Mouse (Mus musculus): Measurements from ENCODE around the gene Tgfb1i1. TPM values are rescaled to one million over a fixed set of nuclear protein-coding genes. Genes with fewer than 3 reads are reported as not detected.

The Tgfb1i1 gene
- polyA plus RNA-seq, 1 experiment from 2014 or later = 78.8 TPM

GRCm38 (mm10) chr7:128208187-128208586 lies 38.4 kb upstream of the Tgfb1i1 start:
- no peak overlapping the region for H3K4me3 ChIP-seq (replicated peaks; ENCODE audit: low read depth, low read length)
- ATAC-seq (replicated peaks; ENCODE audit: low FRiP score, low read depth) = no peak
- H3K27ac ChIP-seq = no peak overlapping the region
- DNase-seq (ENCODE audit: low spot score) = peak; percentile 91
- no peak overlapping the region for H3K4me2 ChIP-seq (ENCODE audit: low read length)
- 2% methylated on average over 4 of the region's 4 CpGs for WGBS
- no peaks in the 10 kb centered on the region for H3K27me3 ChIP-seq (ENCODE audit: insufficient read depth, low read length)
- no peaks in the 10 kb centered on the region for H3K36me3 ChIP-seq (ENCODE audit: insufficient read depth, low read length)
- H3K9ac ChIP-seq (ENCODE audit: low read depth, low read length) = no peak overlapping the region
- H3K9me3 ChIP-seq (replicated peaks; ENCODE audit: low read length) = no peaks in the 10 kb centered on the region
- H3K4me1 ChIP-seq (replicated peaks; ENCODE audit: insufficient read depth, low read length) = no peaks in the 10 kb centered on the region
- TF ChIP-seq CTCF (IDR thresholded peaks at IDR 0.05; ENCODE audit: low read depth) = peak; percentile 96

GRCm38 (mm10) chr7:128209826-128210225 lies 36.8 kb upstream of the Tgfb1i1 start:
- Histone ChIP-seq H3K36me3 (ENCODE audit: insufficient read depth, low read length) (no peaks in the 10 kb centered on the region), H3K4me1 (replicated peaks; ENCODE audit: insufficient read depth, low read length) (no peaks in the 10 kb centered on the region), H3K9me3 (replicated peaks; ENCODE audit: low read length) (no peaks in the 10 kb centered on the region), H3K4me3 (replicated peaks; ENCODE audit: low read depth, low read length) (no peak overlapping the region), H3K27ac (no peak overlapping the region), H3K27me3 (ENCODE audit: insufficient read depth, low read length) (no peaks in the 10 kb centered on the region), H3K4me2 (ENCODE audit: low read length) (no peak overlapping the region), H3K9ac (ENCODE audit: low read depth, low read length) (no peak overlapping the region)
- ATAC-seq (replicated peaks; ENCODE audit: low FRiP score, low read depth) (no peak), DNase-seq (ENCODE audit: low spot score) (no peak)
- WGBS = 49% methylated on average over 3 of the region's 3 CpGs
- no peak for TF ChIP-seq CTCF (IDR thresholded peaks at IDR 0.05; ENCODE audit: low read depth)

GRCm38 (mm10) chr7:128219952-128220351 lies 26.7 kb upstream of the Tgfb1i1 start:
- no peak overlapping the region for H3K4me2 ChIP-seq (ENCODE audit: low read length)
- DNase-seq (ENCODE audit: low spot score) (no peak), ATAC-seq (replicated peaks; ENCODE audit: low FRiP score, low read depth) (no peak)
- no peak overlapping the region for H3K9ac ChIP-seq (ENCODE audit: low read depth, low read length)
- no peaks in the 10 kb centered on the region for H3K27me3 ChIP-seq (ENCODE audit: insufficient read depth, low read length)
- H3K4me3 ChIP-seq (replicated peaks; ENCODE audit: low read depth, low read length) = no peak overlapping the region
- 83% methylated on average over 4 of the region's 4 CpGs for whole genome bisulfite sequencing
- H3K9me3 ChIP-seq (replicated peaks; ENCODE audit: low read length) = no peaks in the 10 kb centered on the region
- H3K27ac ChIP-seq = no peak overlapping the region
- no peak for TF ChIP-seq CTCF (IDR thresholded peaks at IDR 0.05; ENCODE audit: low read depth)
- H3K36me3 ChIP-seq (ENCODE audit: insufficient read depth, low read length) = no peaks in the 10 kb centered on the region
- H3K4me1 ChIP-seq (replicated peaks; ENCODE audit: insufficient read depth, low read length) = no peaks in the 10 kb centered on the region

- Histone ChIP-seq H3K4me3 (replicated peaks; ENCODE audit: low read depth, low read length) (no peak overlapping the region), H3K4me1 (replicated peaks; ENCODE audit: insufficient read depth, low read length) (no peaks in the 10 kb centered on the region), H3K27me3 (ENCODE audit: insufficient read depth, low read length) (no peaks in the 10 kb centered on the region), H3K9ac (ENCODE audit: low read depth, low read length) (no peak overlapping the region), H3K9me3 (replicated peaks; ENCODE audit: low read length) (no peaks in the 10 kb centered on the region), H3K4me2 (ENCODE audit: low read length) (no peak overlapping the region), H3K36me3 (ENCODE audit: insufficient read depth, low read length) (no peaks in the 10 kb centered on the region), H3K27ac (no peak overlapping the region)
- 83% methylated on average over 3 of the region's 3 CpGs for WGBS
- DNase-seq (ENCODE audit: low spot score) (no peak), ATAC-seq (replicated peaks; ENCODE audit: low FRiP score, low read depth) (no peak)
- TF ChIP-seq CTCF (IDR thresholded peaks at IDR 0.05; ENCODE audit: low read depth) = no peak
Observed at GRCm38 (mm10) chr7:128220936-128221335, 25.7 kb upstream of the Tgfb1i1 start.

GRCm38 (mm10) chr7:128231741-128232140 lies 14.9 kb upstream of the Tgfb1i1 start:
- no peak for DNase-seq (ENCODE audit: low spot score)
- H3K27ac ChIP-seq = no peak overlapping the region
- 42% methylated on average over 8 of the region's 8 CpGs for WGBS

GRCm38 (mm10) chr7:128234796-128235195 lies 11.8 kb upstream of the Tgfb1i1 start:
- no peak for TF ChIP-seq CTCF (IDR thresholded peaks at IDR 0.05; ENCODE audit: low read depth)
- no peak overlapping the region for H3K4me2 ChIP-seq (ENCODE audit: low read length)
- H3K4me3 ChIP-seq (replicated peaks; ENCODE audit: low read depth, low read length) = no peak overlapping the region
- H3K9me3 ChIP-seq (replicated peaks; ENCODE audit: low read length) = no peaks in the 10 kb centered on the region
- no peak overlapping the region for H3K27ac ChIP-seq
- no peaks in the 10 kb centered on the region for H3K27me3 ChIP-seq (ENCODE audit: insufficient read depth, low read length)
- H3K9ac ChIP-seq (ENCODE audit: low read depth, low read length) = no peak overlapping the region
- peaks cover 4% of the 10 kb centered on the region; the same call in 1 of the 2 replicates for H3K4me1 ChIP-seq (replicated peaks; ENCODE audit: insufficient read depth, low read length)
- WGBS = 85% methylated on average over 2 of the region's 2 CpGs
- ATAC-seq (replicated peaks; ENCODE audit: low FRiP score, low read depth) = no peak
- no peak for DNase-seq (ENCODE audit: low spot score)
- peaks cover under 1% of the 10 kb centered on the region; the same call in 1 of the 2 replicates for H3K36me3 ChIP-seq (ENCODE audit: insufficient read depth, low read length)

More at GRCm38 (mm10) chr7:128231741-128232140, 14.9 kb upstream of the Tgfb1i1 start:
- Histone ChIP-seq H3K9ac (ENCODE audit: low read depth, low read length) (no peak overlapping the region), H3K36me3 (ENCODE audit: insufficient read depth, low read length) (no peaks in the 10 kb centered on the region), H3K4me3 (replicated peaks; ENCODE audit: low read depth, low read length) (no peak overlapping the region), H3K4me2 (ENCODE audit: low read length) (no peak overlapping the region), H3K4me1 (replicated peaks; ENCODE audit: insufficient read depth, low read length) (no peaks in the 10 kb centered on the region; the same call in 1 of the 2 replicates), H3K9me3 (replicated peaks; ENCODE audit: low read length) (no peaks in the 10 kb centered on the region), H3K27me3 (ENCODE audit: insufficient read depth, low read length) (no peaks in the 10 kb centered on the region)
- ATAC-seq (replicated peaks; ENCODE audit: low FRiP score, low read depth) = no peak
- TF ChIP-seq CTCF (IDR thresholded peaks at IDR 0.05; ENCODE audit: low read depth) = no peak

GRCm38 (mm10) chr7:128235481-128235880 lies 11.1 kb upstream of the Tgfb1i1 start:
- H3K9me3 ChIP-seq (replicated peaks; ENCODE audit: low read length) = no peaks in the 10 kb centered on the region
- peaks cover 4% of the 10 kb centered on the region; the same call in 1 of the 2 replicates for H3K4me1 ChIP-seq (replicated peaks; ENCODE audit: insufficient read depth, low read length)
- ATAC-seq (replicated peaks; ENCODE audit: low FRiP score, low read depth) (no peak), DNase-seq (ENCODE audit: low spot score) (no peak)
- 61% methylated on average over 1 of the region's 1 CpGs for WGBS
- no peak overlapping the region for H3K27ac ChIP-seq
- H3K4me3 ChIP-seq (replicated peaks; ENCODE audit: low read depth, low read length) = no peak overlapping the region
- H3K36me3 ChIP-seq (ENCODE audit: insufficient read depth, low read length) = peaks cover 7% of the 10 kb centered on the region
- no peaks in the 10 kb centered on the region for H3K27me3 ChIP-seq (ENCODE audit: insufficient read depth, low read length)
- TF ChIP-seq CTCF (IDR thresholded peaks at IDR 0.05; ENCODE audit: low read depth) = no peak
- H3K9ac ChIP-seq (ENCODE audit: low read depth, low read length) = no peak overlapping the region
- no peak overlapping the region for H3K4me2 ChIP-seq (ENCODE audit: low read length)
